Mouse (Mus musculus) A20 (cell line): ENCODE results near the gene Apof.

ENCODE experiments used
- DNase-seq: peaks from one replicate; pipeline ENCODE4 v3.0.0-alpha.2; 2011; ENCODE audit warnings: low read depth, low spot score

The Apof gene

DNA sequence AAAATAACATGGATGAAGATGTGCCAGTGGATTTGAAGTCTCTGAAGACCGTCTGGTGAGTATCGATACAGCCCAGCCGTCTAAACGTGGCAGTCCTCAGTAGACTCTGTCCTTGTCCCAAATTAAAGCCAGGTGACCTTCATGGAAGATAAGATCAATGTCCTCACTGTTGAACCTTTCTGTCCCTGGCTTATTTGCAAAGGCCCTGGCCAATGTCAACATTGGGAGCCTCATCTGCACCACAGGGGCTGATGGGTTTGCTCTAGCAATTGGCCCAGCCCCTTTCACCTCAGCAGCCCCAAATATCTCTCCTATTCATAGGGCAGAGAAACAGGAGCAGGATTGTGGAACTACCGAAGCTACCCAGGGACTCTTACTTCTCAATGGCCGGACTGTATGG lies at the start of gene Apof:
TSS of gene Apof (plus strand) at position 301 of the 400 bp plus-strand sequence.
- no peak for DNase-seq

DNA sequence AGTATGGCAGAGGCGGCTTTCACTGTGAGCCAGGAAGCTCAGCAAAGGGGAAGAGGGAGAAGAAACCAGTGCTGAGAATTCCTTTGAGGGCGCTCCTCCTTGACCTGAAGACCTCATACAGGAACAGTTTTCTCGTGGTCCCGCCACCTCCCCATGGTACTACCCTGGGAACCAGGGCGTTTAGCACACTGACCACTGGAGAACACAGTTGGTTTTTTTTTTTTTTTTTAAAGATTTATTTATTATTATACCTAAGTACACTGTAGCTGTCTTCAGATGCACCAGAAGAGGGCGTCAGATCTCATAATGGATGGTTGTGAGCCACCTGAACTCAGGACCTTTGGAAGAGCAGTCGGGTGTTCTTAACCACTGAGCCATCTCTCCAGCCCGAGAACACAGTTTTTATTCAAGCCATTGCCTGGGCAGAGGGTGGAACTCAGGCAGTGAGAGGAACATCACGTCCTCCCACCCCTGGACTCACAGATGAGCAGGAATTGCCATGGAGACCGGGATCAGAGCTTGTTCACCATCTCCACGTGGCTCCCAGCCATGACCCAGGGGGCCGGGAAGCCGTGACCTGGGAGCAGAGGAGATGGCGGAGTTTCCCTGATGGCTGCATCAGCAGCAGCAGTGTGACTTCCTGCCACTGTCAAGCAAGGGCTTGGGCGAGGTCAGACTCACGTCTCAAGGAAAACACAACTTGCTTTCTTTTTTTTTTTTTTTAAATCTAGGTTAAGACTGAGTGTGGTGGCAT lies 46.8 kb upstream of the Apof start:
- no peak for DNase-seq

DNA sequence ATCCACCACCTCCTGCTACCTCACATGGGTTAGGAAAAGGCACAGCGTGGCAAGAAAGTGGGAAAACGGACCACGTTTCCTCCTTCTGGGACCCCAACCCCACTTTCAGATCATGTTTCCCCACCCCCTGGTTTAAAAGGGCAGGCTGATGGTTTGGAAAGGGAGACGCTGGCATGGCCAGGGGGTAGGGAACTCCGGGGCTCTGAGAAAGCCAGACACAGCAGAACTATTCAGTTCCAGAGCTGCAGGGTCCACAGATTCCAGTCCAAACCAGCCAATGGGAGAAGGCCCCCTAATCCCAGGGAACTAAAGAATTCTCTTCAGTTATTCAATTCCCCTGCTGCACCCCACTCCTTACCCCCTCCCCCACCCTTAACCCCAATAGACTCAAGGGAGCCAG lies 43.4 kb upstream of the Apof start:
- no peak for DNase-seq

DNA sequence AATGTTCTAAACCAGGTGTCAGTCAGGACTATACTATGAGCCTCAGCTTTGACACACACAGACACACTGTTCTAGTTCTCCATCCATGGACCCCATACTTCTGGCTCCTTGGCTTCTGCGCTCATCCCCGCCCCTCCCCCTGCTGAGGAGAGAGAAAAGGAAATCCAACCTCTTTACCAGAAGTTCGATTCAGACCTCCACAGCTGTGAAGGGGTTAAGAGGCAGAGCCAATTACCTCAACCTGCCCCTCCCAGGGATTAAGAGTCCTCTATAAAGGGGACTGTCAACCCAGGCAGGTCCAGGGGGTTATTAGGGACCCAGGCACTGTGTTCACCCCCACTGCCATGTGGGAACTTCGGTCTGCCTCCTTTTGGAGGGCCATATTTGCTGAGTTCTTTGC lies 42.9 kb upstream of the Apof start, which contains the start of gene Mip:
TSS of gene Mip (plus strand) at position 301 of the 400 bp plus-strand sequence.
- DNase-seq, result no peak

DNA sequence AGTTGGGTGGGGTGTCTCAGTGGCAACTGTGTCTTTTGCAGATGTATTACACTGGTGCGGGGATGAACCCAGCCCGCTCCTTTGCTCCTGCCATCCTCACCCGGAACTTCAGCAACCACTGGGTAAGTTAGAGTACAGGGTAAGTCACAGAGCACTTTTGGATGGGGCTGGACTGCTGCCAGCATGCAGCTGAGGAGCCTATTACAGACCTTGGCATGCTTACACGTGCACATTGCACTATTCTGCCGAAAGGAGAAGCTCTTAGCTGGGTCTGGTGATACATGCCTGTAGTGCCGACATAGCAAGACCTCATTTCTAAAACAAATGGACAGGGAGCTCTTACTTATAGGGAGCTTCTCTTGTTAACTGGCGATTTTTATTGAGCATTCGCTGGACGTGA lies 40.9 kb upstream of the Apof start:
- no peak for DNase-seq

DNA sequence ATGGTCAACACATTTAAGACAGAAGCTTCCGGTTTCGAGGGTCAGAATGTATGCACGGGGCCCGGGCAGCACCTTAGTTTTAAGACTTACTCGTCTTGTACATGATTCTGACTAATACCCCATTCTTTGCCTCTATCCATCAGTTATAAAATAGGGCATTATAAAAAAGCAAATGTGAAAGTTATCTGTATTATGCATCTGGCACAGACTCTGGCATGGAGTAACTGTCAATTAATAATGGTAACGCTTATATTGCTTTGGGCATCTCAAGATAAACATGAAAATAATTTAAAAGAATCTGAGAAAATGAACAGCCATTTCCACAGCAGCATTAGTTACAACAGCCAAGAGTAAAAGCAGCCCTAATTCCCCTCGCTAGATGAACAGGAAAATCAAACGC lies 40.5 kb upstream of the Apof start:
- DNase-seq, result no peak

DNA sequence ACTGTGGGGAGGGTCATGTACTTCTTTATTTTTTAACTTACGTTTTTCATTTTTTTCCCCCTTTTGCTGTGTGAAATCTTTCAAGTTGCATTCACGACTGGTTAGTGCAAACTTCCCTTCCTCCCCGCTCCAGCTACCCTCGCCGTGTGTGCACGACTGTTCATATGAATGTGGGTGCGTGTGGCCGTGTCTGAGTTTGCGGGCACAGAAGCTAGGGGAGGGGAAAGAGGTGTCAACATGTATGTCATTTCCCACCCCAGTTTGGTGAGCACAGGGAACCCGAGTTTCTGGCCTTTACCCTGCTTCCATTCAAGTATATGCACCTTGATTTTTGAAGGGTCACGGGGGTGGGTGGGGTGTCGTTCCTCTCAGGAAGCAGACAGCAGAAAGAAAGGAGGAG lies 37.9 kb upstream of the Apof start:
- DNase-seq, result no peak

DNA sequence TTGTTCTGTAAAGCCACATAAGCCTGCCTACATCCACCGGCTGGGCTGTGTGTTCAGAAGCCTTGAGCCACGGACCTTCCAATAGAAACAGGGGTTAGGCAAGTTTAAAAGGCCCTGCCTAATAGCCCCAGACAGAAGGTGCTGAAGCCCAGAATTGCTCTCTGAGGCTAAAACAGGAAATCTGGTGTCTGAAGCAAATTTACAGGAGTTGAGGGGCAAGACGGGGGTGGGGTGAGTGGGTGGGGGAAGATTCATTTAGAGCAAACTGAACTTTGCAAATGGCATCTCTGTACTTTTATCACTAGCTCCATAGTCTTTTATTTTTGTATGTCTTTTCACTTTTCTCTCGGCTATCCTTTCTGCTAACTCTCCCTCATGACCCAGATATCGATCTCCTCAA lies 37.3 kb upstream of the Apof start:
- DNase-seq, result peak; percentile 65

DNA sequence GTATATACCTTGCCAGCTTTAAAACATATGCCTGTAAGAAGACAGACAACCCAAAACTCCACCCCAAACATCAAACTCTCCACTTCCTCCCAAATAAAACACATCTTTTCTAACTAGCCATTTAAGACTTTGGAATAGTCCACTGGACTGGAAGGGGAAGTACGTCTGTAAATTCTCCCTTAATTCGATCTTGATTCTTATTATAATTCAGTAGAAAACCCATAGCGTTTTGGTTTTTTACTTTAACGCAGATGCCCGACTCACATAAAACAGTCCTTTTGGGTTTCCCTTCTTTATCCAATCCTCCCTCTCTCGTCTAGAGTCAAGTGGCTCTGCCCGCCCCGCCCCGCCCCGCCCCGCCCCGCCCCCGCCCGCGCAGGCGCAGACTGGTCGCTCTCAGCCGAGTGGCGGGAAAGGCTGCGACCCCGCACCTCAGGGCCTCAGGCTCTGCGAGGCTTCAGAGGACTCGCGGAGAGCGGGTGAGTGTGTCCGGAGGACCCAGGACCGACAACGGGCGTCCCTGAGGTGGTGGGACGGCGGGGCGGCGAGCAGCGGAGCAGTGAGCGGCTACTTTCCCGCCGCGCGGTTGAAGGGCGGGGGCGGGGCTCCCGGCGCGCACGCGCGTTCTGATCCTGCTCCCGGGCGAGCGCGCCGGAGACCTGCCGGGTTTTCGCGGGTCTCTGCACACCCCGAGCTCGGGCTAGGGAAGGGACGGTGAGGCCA lies 36.6 kb upstream of the Apof start, which contains the start of gene Timeless:
TSS of gene Timeless (plus strand) at position 369 of the 723 bp plus-strand sequence.
- DNase-seq, result peak; percentile 91

DNA sequence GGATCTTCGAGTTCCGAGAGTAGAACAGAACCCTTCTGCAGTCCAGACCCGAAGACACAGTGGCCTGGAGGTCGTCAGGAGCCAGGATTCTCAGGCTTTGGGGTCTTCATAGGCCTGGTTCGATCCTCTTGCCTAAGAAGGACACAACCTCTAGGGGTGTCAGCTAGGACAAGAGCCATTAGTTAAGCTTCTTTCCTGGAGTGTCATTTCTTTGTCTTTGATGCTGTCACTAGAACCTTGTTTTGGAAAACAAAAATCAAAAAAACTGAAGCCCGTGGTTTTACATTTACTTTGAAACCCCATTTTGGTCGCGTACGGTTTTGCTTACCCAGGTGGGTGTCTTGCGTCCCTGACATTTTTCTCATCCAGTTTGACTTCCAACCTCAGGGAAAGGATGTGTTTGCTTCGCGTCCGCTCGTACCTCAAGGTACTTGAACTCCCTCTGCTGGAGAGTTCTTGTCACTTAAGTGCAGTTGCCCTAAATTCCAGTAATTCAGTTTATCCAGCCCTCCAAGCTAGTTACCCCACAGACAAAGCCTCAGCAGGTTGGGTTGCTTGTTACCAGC lies 36.0 kb upstream of the Apof start:
- DNase-seq, result peak; percentile 84

DNA sequence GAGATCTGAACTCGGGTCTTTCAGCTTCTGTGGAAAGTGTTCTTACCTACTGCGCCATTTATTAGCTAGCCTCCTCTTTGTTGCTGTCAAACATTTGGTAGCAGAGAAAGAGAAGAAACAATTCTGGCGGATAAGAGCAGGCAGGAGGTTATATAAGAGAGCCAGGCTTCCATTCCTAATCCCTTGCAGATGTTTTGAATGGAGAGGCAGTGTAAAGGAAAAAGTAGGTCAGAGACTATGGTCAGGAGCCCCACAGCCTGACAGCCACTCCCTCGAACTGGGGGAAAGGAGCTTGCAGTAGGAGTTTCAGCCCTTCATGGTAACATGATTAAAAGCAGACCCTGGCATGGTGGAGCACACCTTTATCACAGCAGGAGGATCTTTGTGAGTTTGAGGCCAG lies 32.1 kb upstream of the Apof start:
- DNase-seq, result no peak

DNA sequence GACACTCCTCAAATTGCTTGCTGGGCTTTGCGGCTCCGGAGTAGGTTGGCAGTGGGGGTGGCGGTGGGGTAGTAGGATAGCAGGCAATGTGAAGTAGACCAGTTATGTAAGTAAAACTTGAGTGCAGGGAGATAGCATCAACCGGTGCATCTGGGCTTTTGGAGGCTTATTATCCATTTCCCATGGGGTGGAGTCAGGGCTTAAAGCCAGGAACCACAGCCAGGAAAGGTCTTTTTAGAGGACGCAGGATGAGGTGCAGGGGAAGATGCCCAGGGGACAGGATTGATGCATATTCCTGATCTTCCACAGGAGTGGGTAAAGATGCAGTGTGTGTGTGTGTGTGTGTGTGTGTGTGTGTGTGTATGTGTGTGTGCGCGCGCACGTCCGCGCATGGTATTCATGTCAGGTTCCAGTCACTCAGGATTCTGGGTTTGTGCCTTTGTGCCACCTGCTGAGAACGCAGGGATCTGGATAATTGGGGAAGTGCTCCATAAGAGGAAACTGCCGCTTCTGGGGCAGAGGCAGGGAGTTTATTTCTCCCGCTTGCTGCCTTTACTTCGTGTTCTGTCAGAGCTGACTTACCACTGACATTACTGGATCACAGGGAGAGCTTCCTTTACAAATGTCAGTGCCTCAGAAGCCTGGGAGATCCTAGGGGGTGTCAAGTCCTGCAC lies 30.5 kb upstream of the Apof start:
- no peak for DNase-seq

DNA sequence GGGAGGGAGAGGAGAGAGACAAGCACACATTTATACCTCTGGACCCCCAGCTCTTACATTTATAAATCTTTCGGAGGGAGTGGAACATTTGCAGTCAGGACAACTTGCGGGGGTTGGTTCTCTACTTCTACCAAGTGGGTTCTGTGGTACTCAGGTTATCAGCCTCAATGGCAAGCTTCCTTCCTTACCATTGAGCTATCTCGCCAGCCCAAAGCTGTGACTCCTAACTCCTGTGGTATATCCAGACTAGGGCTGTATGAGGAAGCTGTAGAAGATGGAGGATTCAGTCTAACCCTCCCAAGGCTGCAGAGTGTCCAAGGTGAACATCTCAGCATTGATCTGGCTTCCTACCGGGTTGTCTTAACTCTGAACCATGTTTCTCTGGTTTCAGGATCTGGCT lies 29.3 kb upstream of the Apof start:
- no peak for DNase-seq

DNA sequence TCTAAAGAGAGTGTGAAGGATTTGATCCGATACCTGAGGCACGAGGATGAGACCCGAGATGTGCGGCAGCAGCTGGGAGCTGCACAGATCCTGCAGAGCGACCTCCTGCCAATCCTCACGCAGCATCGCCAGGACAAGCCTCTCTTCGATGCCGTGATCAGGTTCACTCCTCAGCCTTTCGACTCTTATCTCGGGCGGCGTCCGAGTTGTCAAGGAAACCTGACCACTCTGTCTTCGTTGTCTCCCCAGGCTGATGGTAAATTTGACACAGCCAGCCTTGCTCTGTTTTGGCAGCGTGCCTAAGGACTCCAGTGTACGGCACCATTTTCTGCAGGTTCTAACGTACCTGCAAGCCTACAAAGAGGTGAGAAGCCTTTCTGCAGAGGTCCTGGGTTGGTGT lies 28.3 kb upstream of the Apof start:
- DNase-seq, result no peak

DNA sequence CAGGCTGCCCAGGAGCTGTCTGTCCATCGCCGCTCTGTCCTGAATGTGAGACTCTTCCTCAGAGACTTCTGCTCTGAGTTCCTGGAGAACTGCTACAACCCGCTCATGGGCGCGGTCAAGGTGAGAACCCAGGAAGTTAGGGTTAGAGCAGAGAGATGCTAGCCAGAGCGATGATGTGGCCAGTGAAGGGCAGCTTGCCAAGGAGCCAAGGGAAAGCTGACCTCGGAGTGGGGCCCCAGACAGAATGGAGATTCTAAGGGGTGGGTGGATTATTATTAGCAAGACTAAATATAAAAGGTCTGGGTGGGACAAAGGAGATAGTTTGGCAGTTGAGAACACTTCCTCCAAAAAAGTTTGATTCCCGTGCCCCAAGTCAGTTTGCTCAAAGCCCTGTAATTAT lies 25.2 kb upstream of the Apof start:
- DNase-seq, result no peak

DNA sequence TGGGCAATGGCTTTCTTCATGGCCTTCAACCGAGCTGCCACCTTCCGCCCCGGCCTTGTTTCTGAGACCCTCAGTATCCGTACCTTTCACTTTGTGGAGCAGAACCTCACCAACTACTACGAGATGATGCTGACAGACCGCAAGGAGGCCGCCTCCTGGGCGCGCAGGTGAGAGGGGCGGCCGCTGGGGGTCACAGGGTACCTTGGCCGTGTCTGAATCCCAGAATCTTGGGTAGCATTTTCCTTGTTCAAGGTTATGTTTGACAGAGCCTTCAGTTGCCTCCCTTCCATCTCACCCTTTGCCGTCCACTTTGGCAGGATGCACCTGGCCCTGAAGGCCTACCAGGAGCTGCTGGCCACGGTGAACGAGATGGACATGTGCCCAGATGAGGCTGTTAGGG lies 24.4 kb upstream of the Apof start:
- no peak for DNase-seq

DNA sequence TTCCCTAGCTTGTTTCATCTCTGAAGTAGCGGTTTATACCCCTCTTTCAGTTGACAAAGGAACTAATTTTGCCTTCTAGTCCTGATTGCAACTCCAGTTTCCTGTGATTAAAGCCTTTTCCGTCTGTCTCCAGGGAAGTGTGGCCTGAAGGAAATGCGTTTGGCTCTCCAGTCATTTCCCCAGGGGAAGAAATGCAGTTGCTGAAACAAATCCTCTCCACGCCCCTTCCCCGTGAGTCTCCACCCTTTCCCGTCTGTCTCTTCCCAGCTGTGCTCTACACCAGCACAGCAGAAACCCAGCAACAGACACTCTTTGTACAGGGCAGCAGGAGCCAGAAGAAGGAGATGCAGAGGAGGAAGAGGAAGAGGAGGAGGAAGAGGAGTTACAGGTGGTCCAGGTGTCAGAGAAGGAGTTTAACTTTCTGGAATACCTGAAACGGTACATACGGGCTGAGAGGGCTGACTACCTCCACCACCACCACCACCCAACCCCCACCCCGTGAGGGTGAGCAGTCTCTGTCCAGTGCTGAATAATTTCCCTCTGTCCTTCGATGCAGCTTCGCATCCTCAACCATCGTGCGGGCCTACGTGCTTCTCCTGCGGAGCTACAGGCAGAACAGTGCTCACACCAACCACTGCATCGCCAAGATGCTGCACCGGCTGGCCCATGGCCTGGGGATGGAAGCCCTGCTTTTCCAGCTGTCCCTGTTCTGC lies 21.3 kb upstream of the Apof start:
- DNase-seq, result no peak

DNA sequence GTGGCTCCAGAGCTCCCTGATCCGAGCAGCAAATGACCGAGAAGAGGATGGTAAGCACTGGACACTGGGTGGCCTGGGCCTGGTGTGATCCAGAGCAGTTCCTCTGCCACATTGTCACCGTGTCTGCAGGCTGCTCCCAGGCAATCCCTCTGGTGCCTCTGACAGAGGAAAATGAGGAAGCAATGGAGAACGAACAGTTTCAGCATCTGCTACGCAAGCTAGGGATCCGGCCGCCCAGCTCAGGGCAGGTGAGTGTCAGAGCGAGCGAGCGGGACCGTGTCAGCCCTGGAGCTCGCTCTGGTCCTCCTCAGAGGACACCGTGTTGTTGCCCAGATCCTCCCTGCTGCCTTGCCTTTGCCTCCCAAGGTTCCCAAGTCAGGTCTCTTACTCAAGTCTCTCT lies 17.9 kb upstream of the Apof start:
- DNase-seq, result no peak

DNA sequence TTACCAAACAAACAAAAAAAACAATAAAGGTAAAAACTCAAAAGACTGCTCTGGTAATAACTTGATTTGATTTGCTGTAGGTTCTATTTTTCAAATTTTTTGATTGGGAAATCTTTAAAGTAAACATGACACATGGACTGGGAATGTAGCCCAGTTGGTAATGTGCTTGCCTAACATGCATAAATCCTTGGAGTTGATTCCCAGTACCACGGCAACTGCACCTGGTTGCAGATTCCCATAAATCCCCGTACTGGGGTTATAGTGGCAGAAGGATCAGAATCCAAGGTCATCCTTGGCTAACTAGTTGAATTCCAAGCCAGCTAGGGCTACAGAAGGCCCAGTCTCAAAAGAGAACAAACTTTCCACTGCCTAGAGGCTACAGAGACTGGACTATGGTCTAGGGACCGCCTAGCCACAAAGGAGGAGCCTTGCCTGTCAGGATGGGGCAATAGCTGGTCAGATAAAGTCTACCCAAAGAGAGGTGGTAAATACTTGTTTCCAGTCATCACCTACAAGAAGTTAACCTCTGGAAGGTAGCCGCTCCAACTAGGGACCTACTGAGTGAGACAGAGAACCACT lies 14.7 kb upstream of the Apof start, which contains the start of gene Apon:
TSS of gene Apon (plus strand) at position 420 of the 579 bp plus-strand sequence.
- DNase-seq, result no peak

DNA sequence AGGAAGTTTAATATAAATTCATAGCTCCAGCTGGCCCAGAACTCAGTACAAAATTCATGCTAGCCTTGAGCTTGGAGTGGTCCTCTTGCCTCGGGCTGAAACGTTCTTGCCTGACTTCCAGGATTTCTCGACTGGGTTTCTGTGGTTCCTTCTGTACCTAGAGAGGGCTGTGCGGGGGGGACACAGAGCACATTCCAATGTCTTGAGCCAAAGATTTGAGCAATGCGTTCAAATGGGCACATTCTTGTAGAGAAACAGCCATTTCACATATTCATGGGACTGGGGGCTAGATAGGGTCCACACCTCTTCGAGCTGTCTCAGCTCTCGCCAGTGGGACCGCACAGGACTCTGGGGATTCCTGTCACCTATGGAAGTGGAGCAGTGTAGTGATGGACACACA lies 12.5 kb upstream of the Apof start:
- DNase-seq, result no peak

DNA sequence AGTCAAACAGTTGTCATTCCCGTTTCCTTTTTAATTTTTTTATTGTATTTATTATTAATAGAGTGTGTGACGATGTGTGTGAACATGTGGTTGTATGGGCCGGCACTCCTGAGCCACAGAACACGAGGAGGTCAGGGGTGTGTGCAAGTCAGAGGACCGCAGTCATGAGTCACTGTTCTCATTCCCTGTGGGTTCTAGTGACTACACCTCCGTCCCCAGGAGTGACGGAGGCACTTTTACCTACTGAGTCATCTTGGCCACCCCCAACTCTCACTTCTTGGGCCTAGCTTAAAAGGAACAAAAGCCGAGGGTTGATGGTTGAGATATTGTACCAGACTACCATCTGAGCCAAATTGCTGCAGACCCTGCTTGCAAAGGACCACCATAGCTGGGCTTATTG lies 12.1 kb upstream of the Apof start:
- DNase-seq, result no peak
